In the genomic region with DNA sequence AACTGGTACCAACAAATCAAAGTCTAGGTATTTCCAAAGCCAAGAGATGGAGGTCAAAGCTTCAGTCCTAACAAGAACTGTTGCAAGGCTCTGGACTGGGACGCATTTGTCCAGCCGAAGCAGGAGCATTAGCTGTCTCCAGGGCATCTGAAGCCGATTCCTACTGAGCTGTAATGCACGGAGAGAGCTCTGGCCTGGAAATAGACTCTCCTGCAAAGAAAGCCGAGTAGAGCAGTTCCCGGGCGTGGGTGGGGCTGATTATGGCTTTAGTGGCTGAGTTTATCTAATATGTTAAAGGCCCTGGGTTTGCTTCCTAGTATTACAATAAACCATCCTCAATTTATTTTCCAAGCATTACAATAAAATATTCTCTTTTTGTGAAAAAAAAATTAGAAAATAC, we compare ENCODE assay signal across 24 mouse cellular contexts. TPM values are rescaled to one million over a fixed set of nuclear protein-coding genes. Genes with fewer than 3 reads are reported as not detected.
A peak's percentile ranks its signal among the peaks of the same experiment; 100 is the strongest.
DNase-seq lines count a peak whose midpoint lies in the region; ATAC-seq lines count a peak whose summit lies in the region.
"Had no signal": no experiment of that assay in that cellular context is flagged by ENCODE, and none has a peak within 500 bp of the region (broad histone marks: within the 10 kb centered on the region; RNA-seq: fewer than 3 reads in every experiment).

No protein-coding gene starts in this region.

- H3K4me3 ChIP-seq in forebrain, embryonic 10.5 days, result peak overlapping the region; percentile 18; the same call in 1 of the 2 replicates
- no peak overlapping the region for H3K4me3 ChIP-seq in forebrain, embryonic 16.5 days (replicated peaks; ENCODE audit: low read length)
- no peak overlapping the region for H3K4me3 ChIP-seq in intestine, embryonic 16.5 days (ENCODE audit: low read length)
- H3K4me3 ChIP-seq in intestine, embryonic 15.5 days (replicated peaks), result no peak overlapping the region
- H3K4me3 ChIP-seq in liver, embryonic 11.5 days (ENCODE audit: low read depth, low read length), result no peak overlapping the region
- H3K4me3 ChIP-seq: embryonic facial prominence, embryonic 15.5 days; heart, embryonic 15.5 days; limb, embryonic 10.5 days had no signal

- H3K4me1 ChIP-seq in forebrain, embryonic 10.5 days, result peaks cover 38% of the 10 kb centered on the region
- peaks cover 7% of the 10 kb centered on the region for H3K4me1 ChIP-seq in forebrain, embryonic 16.5 days (replicated peaks; ENCODE audit: control insufficient read depth, insufficient read depth, low read length)
- peaks cover 4% of the 10 kb centered on the region; the same call in 1 of the 2 replicates for H3K4me1 ChIP-seq in intestine, embryonic 16.5 days (ENCODE audit: control insufficient read depth, insufficient read depth, low read length)
- H3K4me1 ChIP-seq in intestine, embryonic 15.5 days (replicated peaks), result no peaks in the 10 kb centered on the region
- no peaks in the 10 kb centered on the region for H3K4me1 ChIP-seq in liver, embryonic 11.5 days (replicated peaks; ENCODE audit: control insufficient read depth, insufficient read depth, low read length)
- H3K4me1 ChIP-seq: embryonic facial prominence, embryonic 15.5 days; limb, embryonic 10.5 days had no signal

- H3K36me3 ChIP-seq in forebrain, embryonic 10.5 days (replicated peaks), result peaks cover 75% of the 10 kb centered on the region
- H3K36me3 ChIP-seq in forebrain, embryonic 16.5 days (ENCODE audit: control insufficient read depth, insufficient read depth), result peaks cover 41% of the 10 kb centered on the region
- peaks cover 12% of the 10 kb centered on the region for H3K36me3 ChIP-seq in intestine, embryonic 16.5 days (ENCODE audit: control insufficient read depth, insufficient read depth, low read length)
- H3K36me3 ChIP-seq in intestine, embryonic 15.5 days, result peaks cover 14% of the 10 kb centered on the region; the same call in 1 of the 2 replicates
- H3K36me3 ChIP-seq in liver, embryonic 11.5 days (ENCODE audit: control insufficient read depth, insufficient read depth, low read length), result peaks cover 10% of the 10 kb centered on the region

- no peaks in the 10 kb centered on the region for H3K27me3 ChIP-seq in forebrain, embryonic 10.5 days (ENCODE audit: poor library complexity, severe bottlenecking)
- H3K27me3 ChIP-seq in forebrain, embryonic 16.5 days (replicated peaks; ENCODE audit: control insufficient read depth, insufficient read depth, low read length), result no peaks in the 10 kb centered on the region
- H3K27me3 ChIP-seq in intestine, embryonic 16.5 days (replicated peaks; ENCODE audit: control insufficient read depth, insufficient read depth, low read length), result no peaks in the 10 kb centered on the region
- no peaks in the 10 kb centered on the region for H3K27me3 ChIP-seq in intestine, embryonic 15.5 days (replicated peaks)
- H3K27me3 ChIP-seq in liver, embryonic 11.5 days (replicated peaks; ENCODE audit: control insufficient read depth, insufficient read depth, low read length), result no peaks in the 10 kb centered on the region
- H3K27me3 ChIP-seq: embryonic facial prominence, embryonic 15.5 days; heart, embryonic 15.5 days had no signal

- no peak overlapping the region for H3K9ac ChIP-seq in forebrain, embryonic 16.5 days (replicated peaks; ENCODE audit: low read depth, low read length)
- no peak overlapping the region for H3K9ac ChIP-seq in intestine, embryonic 16.5 days (ENCODE audit: low read depth, low read length)
- no peak overlapping the region for H3K9ac ChIP-seq in intestine, embryonic 15.5 days
- H3K9ac ChIP-seq in liver, embryonic 11.5 days (ENCODE audit: low read depth, low read length), result no peak overlapping the region
- H3K9ac ChIP-seq: embryonic facial prominence, embryonic 15.5 days; heart, embryonic 15.5 days had no signal

- no peaks in the 10 kb centered on the region for H3K9me3 ChIP-seq in forebrain, embryonic 10.5 days
- H3K9me3 ChIP-seq in forebrain, embryonic 16.5 days (ENCODE audit: control insufficient read depth, low read length), result no peaks in the 10 kb centered on the region
- H3K9me3 ChIP-seq in intestine, embryonic 16.5 days (ENCODE audit: control insufficient read depth, low read length), result no peaks in the 10 kb centered on the region
- H3K9me3 ChIP-seq in intestine, embryonic 15.5 days, result no peaks in the 10 kb centered on the region
- no peaks in the 10 kb centered on the region for H3K9me3 ChIP-seq in liver, embryonic 11.5 days (ENCODE audit: control insufficient read depth, low read length)
- H3K9me3 ChIP-seq: embryonic facial prominence, embryonic 15.5 days; heart, embryonic 15.5 days; limb, embryonic 10.5 days had no signal

- no peak overlapping the region for H3K4me2 ChIP-seq in forebrain, embryonic 16.5 days (ENCODE audit: low read length)
- H3K4me2 ChIP-seq in intestine, embryonic 16.5 days (ENCODE audit: low read depth, low read length), result no peak overlapping the region
- H3K4me2 ChIP-seq in intestine, embryonic 15.5 days (replicated peaks), result no peak overlapping the region
- no peak overlapping the region for H3K4me2 ChIP-seq in liver, embryonic 11.5 days
- H3K4me2 ChIP-seq: embryonic facial prominence, embryonic 15.5 days; heart, embryonic 15.5 days had no signal

- ATAC-seq in forebrain, embryonic 16.5 days, result no peak
- peak; percentile 70 for ATAC-seq in intestine, embryonic 16.5 days
- ATAC-seq in intestine, embryonic 15.5 days, result no peak; the same call in 1 of the 2 replicates
- no peak for ATAC-seq in liver, embryonic 11.5 days (replicated peaks; ENCODE audit: low FRiP score)

- no peak for DNase-seq in forebrain, embryonic 10.5 days (ENCODE audit: extremely low spot score, low spot score)
- peak; percentile 16 for DNase-seq in retina, postnatal 1 day
- DNase-seq in retina, embryonic 14.5 days (ENCODE audit: low spot score), result no peak
- no peak for DNase-seq in spleen, postnatal 10 days (ENCODE audit: low spot score in 2 of 2)
- DNase-seq in liver, embryonic 11.5 days (ENCODE audit: low spot score), result no peak
- DNase-seq: adrenal gland, postnatal 10 days; cerebellum, adult 2 months; cerebellum, postnatal 36 days; embryo, embryonic 11 days; gastrocnemius, postnatal 14 days; heart, postnatal 36 days; kidney, adult 2 months; liver; lung, postnatal 4 days; right cerebral cortex, postnatal 14 days; thymus, postnatal 14 days had no signal

- peak overlapping the region; percentile 62 for H3K27ac ChIP-seq in forebrain, embryonic 10.5 days
- no peak overlapping the region for H3K27ac ChIP-seq in forebrain, embryonic 16.5 days (ENCODE audit: low read length)
- no peak overlapping the region for H3K27ac ChIP-seq in intestine, embryonic 16.5 days (ENCODE audit: low read length)
- no peak overlapping the region for H3K27ac ChIP-seq in intestine, embryonic 15.5 days
- H3K27ac ChIP-seq in liver, embryonic 11.5 days (ENCODE audit: low read depth, low read length), result no peak overlapping the region
- H3K27ac ChIP-seq: embryonic facial prominence, embryonic 15.5 days; heart, embryonic 15.5 days; kidney, postnatal 0 days; limb, embryonic 10.5 days had no signal

- 65% methylated on average over 7 of the region's 7 CpGs for WGBS in forebrain, embryonic 10.5 days
- WGBS in forebrain, embryonic 16.5 days, result 30% methylated on average over 7 of the region's 7 CpGs
- WGBS in intestine, embryonic 16.5 days, result 61% methylated on average over 7 of the region's 7 CpGs
- WGBS in intestine, embryonic 15.5 days, result 51% methylated on average over 7 of the region's 7 CpGs
- WGBS in liver, embryonic 11.5 days, result 86% methylated on average over 7 of the region's 7 CpGs

RNA-seq across cellular contexts. Expression of a gene that starts 16.8 kb away (rescaled TPM):
- 30.2 and 31.1 TPM in 2 replicates for polyA plus RNA-seq in forebrain, embryonic 10.5 days (2016; fragmentation: Nextera tagmentation; extraction: Ambion mirVana)
- 76.9 and 85.1 TPM in 2 replicates for polyA plus RNA-seq in forebrain, embryonic 16.5 days (2015; fragmentation: Nextera tagmentation; extraction: Ambion mirVana)
- 26.4 and 29.8 TPM in 2 replicates for polyA plus RNA-seq in intestine, embryonic 16.5 days (2015; fragmentation: Nextera tagmentation; extraction: Ambion mirVana)
- polyA plus RNA-seq in intestine, embryonic 15.5 days (2015; fragmentation: Nextera tagmentation; extraction: Ambion mirVana), result 26.1 and 26.6 TPM in 2 replicates
- 18.9 and 23.7 TPM in 2 replicates for polyA plus RNA-seq in liver, embryonic 11.5 days (2014; fragmentation: Nextera tagmentation; extraction: Ambion mirVana)

RNA-seq across cellular contexts. Expression of a gene that starts 17.1 kb away (rescaled TPM):
- polyA plus RNA-seq in forebrain, embryonic 10.5 days (2016; fragmentation: Nextera tagmentation; extraction: Ambion mirVana), result 14.0 and 14.4 TPM in 2 replicates
- polyA plus RNA-seq in forebrain, embryonic 16.5 days (2015; fragmentation: Nextera tagmentation; extraction: Ambion mirVana), result 19.0 and 20.2 TPM in 2 replicates
- polyA plus RNA-seq in intestine, embryonic 16.5 days (2015; fragmentation: Nextera tagmentation; extraction: Ambion mirVana), result 15.3 and 16.4 TPM in 2 replicates
- polyA plus RNA-seq in intestine, embryonic 15.5 days (2015; fragmentation: Nextera tagmentation; extraction: Ambion mirVana), result 14.8 and 17.4 TPM in 2 replicates
- 6.4 and 6.8 TPM in 2 replicates for polyA plus RNA-seq in liver, embryonic 11.5 days (2014; fragmentation: Nextera tagmentation; extraction: Ambion mirVana)

RNA-seq across cellular contexts. Expression of a gene that starts 45.0 kb away (rescaled TPM):
- polyA plus RNA-seq in forebrain, embryonic 10.5 days (2016; fragmentation: Nextera tagmentation; extraction: Ambion mirVana), result 0.25 and 0.31 TPM in 2 replicates
- polyA plus RNA-seq in forebrain, embryonic 16.5 days (2015; fragmentation: Nextera tagmentation; extraction: Ambion mirVana), result 0.22 and 0.27 TPM in 2 replicates
- polyA plus RNA-seq in intestine, embryonic 16.5 days (2015; fragmentation: Nextera tagmentation; extraction: Ambion mirVana), result 72.2 and 109 TPM in 2 replicates
- 25.5 and 36.8 TPM in 2 replicates for polyA plus RNA-seq in intestine, embryonic 15.5 days (2015; fragmentation: Nextera tagmentation; extraction: Ambion mirVana)
- polyA plus RNA-seq in liver, embryonic 11.5 days (2014; fragmentation: Nextera tagmentation; extraction: Ambion mirVana), result 0.27 and 0.49 TPM in 2 replicates
- polyA plus RNA-seq: lung, embryonic 16.5 days had no signal

Comparison
In these comparisons a context has a peak if more than half of its experiments do, and no peak if none do; other contexts are left out.
1. RNA of a gene that starts 45.0 kb away (polyA plus RNA-seq): 72.2 to 109 TPM in intestine, embryonic 16.5 days and 25.5 to 36.8 TPM in intestine, embryonic 15.5 days; 0.27 to 0.49 TPM in liver, embryonic 11.5 days, 0.22 to 0.27 TPM in forebrain, embryonic 16.5 days and 0.25 to 0.31 TPM in forebrain, embryonic 10.5 days; every median in the first group is over 10 times any median in the second.